Mouse (Mus musculus) kidney, postnatal 10 days (tissue): ENCODE data around the gene Wdr64.

Experiments
- DNase-seq: peaks from one replicate; pipeline ENCODE4 v3.0.0; 2021; ENCODE audit warnings: mixed read lengths

Wdr64 gene

DNA sequence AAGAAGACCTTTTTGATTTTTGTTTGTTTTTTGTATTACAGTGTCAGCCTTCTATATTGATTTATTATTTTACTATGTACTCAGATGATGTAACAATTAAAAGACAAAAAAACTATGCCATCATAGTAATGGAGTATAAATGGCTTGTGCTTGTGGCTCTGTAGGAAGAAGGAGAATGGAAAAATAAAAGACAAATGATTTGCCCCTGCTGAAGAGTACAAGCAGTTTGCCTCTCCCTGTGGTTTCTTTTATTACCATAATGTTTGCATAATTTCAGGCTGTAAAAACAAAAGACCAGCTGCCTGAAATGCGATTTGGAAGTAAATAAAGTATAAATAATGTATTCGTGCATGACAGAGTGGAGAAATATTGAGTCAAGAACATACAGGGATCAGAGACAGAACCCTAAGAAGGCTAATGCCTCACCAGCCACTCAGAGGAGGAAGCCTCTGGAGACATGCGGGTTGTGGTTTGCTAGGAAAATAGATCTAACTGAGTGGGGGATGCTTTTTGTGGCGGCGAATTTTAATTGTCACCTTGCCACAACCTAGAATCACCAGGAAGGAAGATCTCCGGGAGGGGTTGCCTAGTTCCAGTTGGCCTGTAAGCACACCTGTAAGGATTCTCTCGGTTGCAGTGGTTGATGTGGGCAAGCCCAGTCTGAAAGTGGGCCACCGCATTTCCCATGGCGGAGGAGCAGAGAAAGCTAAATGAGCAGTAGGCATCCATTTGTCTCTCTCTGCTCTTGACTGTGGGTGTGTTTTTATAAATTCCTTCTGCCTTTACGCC is 56.4 kb downstream of the Wdr64 start:
- no peak for DNase-seq

DNA sequence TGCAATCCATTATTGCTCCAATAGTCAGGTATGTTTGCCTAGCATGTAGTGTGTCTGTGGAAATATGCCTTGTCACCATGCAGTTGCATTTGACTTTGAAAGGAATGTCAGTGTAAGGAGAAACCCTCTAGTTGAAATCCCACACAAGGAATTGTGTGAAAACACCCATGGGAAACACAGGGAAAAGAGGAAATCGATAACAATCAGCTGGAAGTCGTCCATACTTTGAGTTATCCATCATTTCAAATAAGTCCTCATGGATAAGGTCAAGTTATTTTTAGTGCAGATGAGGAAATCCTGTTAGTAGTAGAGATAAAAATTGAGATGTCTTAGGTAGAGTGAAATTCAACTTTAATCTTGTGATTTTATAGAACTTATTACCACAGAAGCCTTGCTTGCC is 96.3 kb downstream of the Wdr64 start:
- no peak for DNase-seq

DNA sequence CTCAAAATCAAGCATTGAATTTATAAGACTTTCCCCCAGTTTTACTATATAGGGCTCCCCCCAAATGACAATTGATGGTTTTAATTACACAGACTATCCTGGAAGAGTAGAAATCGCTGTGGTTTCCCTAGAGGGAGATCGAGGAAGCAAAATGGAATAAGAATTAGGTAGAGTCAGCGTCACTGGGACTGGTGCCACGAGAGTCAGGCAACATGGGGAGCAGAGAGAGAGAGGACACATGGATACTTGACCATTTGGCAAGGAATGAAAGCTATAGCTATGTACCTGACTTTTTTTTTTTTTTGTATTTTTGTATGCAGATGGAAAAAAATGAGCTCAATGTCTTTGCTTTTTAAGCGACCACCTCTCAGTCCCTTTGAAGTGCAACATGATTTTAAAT is 110.0 kb downstream of the Wdr64 start:
- DNase-seq, result no peak

DNA sequence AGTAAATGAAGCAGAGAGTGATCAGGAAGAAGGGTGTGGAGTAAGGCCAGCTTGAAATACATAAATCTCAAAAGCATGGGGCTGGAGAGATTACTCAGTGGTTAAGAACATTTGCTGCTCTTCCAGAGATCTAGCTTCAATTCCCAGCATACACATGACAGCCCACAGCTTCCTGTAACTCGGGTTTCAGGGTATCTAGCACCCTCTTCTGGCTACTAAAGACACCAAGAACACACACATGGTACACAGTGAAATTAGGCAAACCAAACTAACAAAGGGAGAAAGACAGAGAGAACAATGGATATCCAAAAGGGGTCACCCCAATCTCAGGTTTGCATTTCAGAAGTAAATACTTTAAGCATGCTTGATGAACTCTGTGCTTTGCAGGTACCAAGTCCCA is 113.2 kb downstream of the Wdr64 start:
- no peak for DNase-seq

DNA sequence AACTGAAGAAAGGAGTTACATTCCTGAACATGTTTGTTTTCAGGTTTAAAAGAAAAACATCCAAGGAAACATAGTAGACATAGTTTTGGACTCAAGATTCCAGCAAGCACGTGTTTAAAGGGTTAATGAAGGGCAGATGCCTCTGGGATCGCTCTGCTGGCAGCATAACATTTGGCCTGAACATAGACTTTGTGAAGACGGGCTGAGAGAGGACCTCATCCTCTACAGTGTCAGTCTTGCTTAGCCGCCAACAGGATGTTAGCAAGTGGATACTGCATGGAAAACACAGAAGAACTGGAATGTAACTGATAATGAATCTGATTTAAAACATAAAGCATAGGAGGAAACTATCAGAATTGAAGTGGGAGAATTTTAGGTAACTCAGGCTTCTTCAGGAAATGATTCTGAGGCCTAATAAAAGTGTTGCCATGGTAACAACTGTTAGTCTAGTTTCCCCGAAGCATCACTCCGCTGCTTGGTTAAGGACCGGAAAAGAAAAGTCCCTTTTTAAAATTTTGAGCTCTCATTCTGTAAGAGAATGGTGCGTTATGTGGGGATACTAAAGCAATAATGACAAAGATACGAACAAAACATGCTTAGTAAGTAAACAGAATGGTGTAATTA is 125.5 kb downstream of the Wdr64 start:
- DNase-seq, result no peak

DNA sequence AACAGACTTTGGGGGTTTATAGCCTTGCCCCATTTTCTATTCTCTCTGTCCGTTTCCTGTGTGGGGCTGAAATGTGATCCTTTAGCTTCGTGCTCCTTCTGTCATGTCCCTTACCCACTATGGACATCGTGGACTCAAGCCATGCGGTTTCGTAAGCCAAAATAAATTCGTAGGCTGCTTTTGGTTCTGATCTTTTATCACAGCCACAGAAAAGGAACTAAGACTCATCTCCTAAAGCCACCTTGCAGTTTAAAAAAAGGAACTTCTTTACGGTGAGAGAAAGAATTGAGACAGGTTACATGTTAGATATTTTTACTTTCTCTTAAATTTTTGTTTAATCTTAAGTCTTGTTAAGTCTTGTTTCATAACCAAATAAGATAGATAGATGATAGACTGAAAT is 130.1 kb downstream of the Wdr64 start:
- no peak for DNase-seq

DNA sequence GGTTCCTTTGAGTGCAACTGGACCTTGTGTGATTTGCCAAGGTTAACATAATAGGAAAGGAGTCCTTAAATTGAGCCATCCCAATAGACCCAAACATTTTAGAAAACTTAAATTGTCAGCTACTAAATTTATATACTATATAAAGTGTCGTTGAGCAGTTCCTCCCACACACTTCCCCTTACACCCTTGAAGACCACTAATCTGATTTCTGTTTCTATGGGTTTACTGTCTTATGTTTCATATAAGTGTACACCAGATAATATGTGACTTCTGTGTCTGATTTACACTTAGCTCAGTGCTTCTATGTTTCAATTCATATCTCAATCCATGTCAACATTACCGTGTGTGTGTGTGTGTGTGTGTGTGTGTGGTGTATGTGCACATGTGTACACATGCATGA is 130.8 kb downstream of the Wdr64 start:
- no peak for DNase-seq

DNA sequence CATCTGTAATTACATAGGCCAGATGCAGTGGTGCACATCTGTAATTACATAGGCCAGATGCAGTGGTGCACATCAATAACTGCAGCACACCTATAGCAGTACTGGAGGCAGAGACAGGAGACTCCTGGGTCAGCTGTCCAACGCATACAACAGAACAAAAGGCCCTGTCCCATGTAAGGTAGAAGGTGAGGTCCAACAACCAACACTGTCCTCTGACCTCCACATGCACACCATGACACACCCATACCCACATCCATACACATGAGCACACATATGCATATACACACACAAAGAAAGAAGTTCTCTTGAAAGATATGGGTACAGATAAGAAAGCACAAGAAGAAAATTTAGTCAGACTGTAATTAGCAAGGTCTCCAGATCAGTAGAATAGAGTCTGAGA is 157.1 kb downstream of the Wdr64 start:
- DNase-seq, result no peak
